Mouse (Mus musculus) frontal cortex, postnatal 25 days (tissue): ENCODE measurements around the gene Pramef20.
"Not testable (repeated sequence)": the region's sequence is repeated elsewhere in the genome, so short reads cannot be mapped to it uniquely, and the experiment has no call there.

Experiments
- DNase-seq, 2 experiments: peaks; one replicate each; pipeline ENCODE4 v3.0.0; 2022; ENCODE audit warnings: low spot score in 2 of 2

The Pramef20 gene

GRCm38 (mm10) chr4:144377911-144378310, at the start of gene Pramef20:
Pramef20 (minus strand) TSS chr4:144377933.
- DNase-seq = no peak

- no peak for DNase-seq
Observed at GRCm38 (mm10) chr4:144424590-144424989, 46.9 kb upstream of the Pramef20 start.

DNA sequence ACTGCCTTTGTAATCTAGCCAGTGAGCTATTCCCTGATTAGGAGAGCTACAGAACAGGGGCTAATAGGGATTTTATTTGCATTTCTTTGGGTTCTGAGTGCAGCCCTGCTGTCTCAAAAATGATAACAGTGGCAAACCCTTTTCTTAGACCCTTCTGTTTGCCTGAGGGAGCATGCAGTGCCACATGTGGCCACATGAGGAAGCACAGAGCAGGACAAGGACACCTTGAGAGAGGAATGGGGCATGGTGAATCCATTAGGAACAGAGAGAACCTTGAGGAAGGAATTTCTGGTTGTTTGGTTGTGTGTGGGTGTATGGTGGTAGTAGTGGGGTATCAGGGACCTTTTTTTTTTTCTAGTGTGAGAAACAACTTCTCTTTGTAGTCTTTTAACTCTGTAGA, 42.9 kb upstream of the Pramef20 start:
- no peak for DNase-seq

GRCm38 (mm10) chr4:144408290-144408689, 30.6 kb upstream of the Pramef20 start, which contains the start of gene Pramef12:
Pramef12 (minus strand) TSS chr4:144408464.
- DNase-seq = no peak

- no peak for DNase-seq
Observed at GRCm38 (mm10) chr4:144406261-144406660, 28.5 kb upstream of the Pramef20 start.

GRCm38 (mm10) chr4:144404456-144405086, 26.8 kb upstream of the Pramef20 start:
- no peak for DNase-seq

GRCm38 (mm10) chr4:144402712-144403111, 25.0 kb upstream of the Pramef20 start:
- no peak for DNase-seq

- no peak for DNase-seq
Observed at GRCm38 (mm10) chr4:144396316-144396715, 18.6 kb upstream of the Pramef20 start.

- DNase-seq = not testable (repeated sequence)
Observed at GRCm38 (mm10) chr4:144357642-144358041, 20.1 kb downstream of the Pramef20 start, which contains the start of gene Gm13119. Gm13119 (plus strand) TSS chr4:144357942.

DNA sequence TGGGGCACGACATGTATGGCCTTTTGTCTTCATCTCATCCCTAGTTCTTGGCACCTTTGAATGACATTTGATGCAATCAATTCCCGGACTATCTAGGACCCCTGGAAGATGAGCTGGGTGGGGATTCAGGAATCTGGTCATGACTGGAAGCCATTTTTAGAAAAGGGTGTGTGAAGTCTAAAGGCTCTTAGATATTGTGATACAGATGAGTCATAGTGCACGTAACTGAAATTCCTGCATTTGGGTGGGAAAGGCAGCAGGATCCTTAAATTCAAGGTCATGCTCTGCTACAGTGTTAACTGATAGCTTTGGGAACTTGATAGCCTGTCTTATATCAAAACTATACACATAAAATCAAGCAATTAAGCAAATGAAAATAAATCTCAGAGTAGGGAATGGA, 41.9 kb downstream of the Pramef20 start:
- not testable (repeated sequence) for DNase-seq

DNA sequence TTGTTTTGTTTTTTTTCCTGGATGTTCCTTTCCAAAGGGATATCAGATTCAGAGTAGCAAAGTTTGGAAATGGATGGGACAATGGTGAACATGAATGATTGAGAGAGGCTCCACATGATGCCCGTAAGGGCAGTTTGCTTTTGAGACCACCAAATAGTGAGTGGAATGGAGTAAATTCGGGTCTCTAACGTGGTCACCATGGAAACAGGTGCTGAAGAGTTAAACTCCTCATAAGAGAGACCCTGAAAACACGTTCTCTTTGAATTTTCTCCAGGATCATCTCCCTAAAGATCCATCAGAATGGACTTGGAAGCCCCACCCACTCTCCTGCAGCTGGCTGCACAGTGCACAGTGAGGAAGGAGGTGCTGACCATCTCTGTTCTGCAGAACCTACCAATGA, 47.8 kb downstream of the Pramef20 start, which contains the start of gene Gm13128:
TSS of gene Gm13128 (plus strand) at position 301 of the 400 bp plus-strand sequence.
- not testable (repeated sequence) for DNase-seq
